Mouse (Mus musculus) lung, embryonic 15.5 days (tissue): ENCODE measurements at regions not wholly inside any gene's neighbourhood (a gene's known extent, or its start where the extent isn't known, plus 50 kb on each side); places are given as distances from the start of the nearest gene placed in this dataset.

ENCODE experiments used
- ATAC-seq: fragments of 200-750 bp; cut with Nextera tagmentation; 2 replicates; pipeline ENCODE4 v1.8.0; 2017; ENCODE audit warnings: moderate number of reproducible peaks, borderline replicate concordance; ENCODE audit not compliant: low FRiP score, low TSS enrichment; ENCODE audit errors: extremely low read depth
- H3K27ac ChIP-seq: fragments of 300-500 bp; sonication (generic); 2 replicates; pipeline ENCODE4 v1.5.1; 2015; ENCODE audit warnings: moderate library complexity, mild to moderate bottlenecking, inconsistent platforms
- H3K27me3 ChIP-seq: fragments of 300-500 bp; sonication (generic); 2 replicates; pipeline ENCODE4 v1.6.1; 2015; ENCODE audit warnings: inconsistent platforms
- H3K36me3 ChIP-seq: fragments of 300-500 bp; sonication (generic); 2 replicates; pipeline ENCODE4 v1.6.1; 2015; ENCODE audit warnings: inconsistent platforms
- H3K4me1 ChIP-seq: fragments of 300-500 bp; sonication (generic); 2 replicates; pipeline ENCODE4 v1.6.1; 2015; ENCODE audit warnings: inconsistent platforms
- H3K4me2 ChIP-seq: fragments of 300-500 bp; sonication (generic); 2 replicates; pipeline ENCODE4 v1.6.1; 2015; ENCODE audit warnings: inconsistent platforms, mild to moderate bottlenecking, moderate library complexity
- H3K4me3 ChIP-seq: fragments of 300-500 bp; sonication (generic); 2 replicates; pipeline ENCODE4 v1.5.1; 2015; ENCODE audit warnings: mild to moderate bottlenecking, inconsistent platforms
- H3K9ac ChIP-seq: fragments of 300-500 bp; sonication (generic); 2 replicates; pipeline ENCODE4 v1.6.1; 2015; ENCODE audit warnings: inconsistent platforms
- H3K9me3 ChIP-seq: fragments of 300-500 bp; sonication (generic); 2 replicates; pipeline ENCODE4 v1.6.1; 2016; ENCODE audit warnings: inconsistent platforms
- WGBS: fragments of 180-500 bp; shearing (Covaris S2); methylation state at CpG from one replicate; pipeline ENCODE4 v1.1.7; 2015; 5-methylcytosine and 5-hydroxymethylcytosine counted together

DNA sequence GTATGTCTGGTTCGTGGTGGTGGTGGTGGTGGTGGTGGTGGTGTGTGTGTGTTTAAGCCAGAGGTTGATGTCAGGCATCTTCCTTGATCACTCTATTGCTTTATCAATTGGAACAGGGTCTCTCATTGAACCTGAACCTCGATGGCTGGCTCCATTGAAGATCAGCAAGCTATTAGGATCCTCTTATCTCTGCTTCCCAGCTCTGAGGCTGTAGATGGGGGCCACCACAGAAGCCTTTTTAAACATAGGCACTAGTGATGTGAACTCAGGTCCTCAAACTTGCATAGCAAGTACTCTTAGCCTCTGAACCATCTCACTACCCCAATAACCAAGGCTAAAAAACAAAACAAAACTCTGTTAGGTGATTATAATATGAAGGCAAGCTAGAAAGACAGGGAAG, 116.6 kb upstream of the Fn1 start:
- 43% methylated on average over 2 of the region's 2 CpGs for WGBS

DNA sequence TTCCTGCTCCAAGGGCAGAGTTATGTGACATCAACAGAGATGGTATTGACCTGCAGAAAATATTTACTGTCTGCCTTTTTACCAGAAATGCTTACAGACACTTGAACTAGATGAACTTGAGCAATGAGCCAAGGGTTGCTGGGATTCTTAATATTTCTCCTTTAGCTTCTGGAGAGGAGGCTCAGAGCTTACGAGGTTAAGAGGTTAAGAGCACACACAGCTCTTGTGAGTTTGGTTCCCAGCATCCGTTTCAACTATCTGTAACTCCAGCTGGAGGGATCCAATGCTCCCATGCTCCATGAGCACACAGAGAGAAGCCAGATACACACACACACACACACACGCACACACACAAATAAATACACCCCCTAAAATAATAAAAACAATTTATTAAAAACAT, 114.7 kb upstream of the Fn1 start:
- Histone ChIP-seq H3K36me3 (no peaks in the 10 kb centered on the region), H3K27ac (no peak overlapping the region), H3K4me2 (no peak overlapping the region), H3K4me1 (no peaks in the 10 kb centered on the region), H3K9me3 (no peaks in the 10 kb centered on the region), H3K4me3 (no peak overlapping the region), H3K27me3 (no peaks in the 10 kb centered on the region), H3K9ac (no peak overlapping the region)
- no peak for ATAC-seq
- 57% methylated on average over 3 of the region's 3 CpGs for WGBS

More for the DNA sequence above, 116.6 kb upstream of the Fn1 start:
- Histone ChIP-seq H3K4me1 (no peaks in the 10 kb centered on the region), H3K27ac (no peak overlapping the region), H3K4me2 (no peak overlapping the region), H3K4me3 (no peak overlapping the region), H3K36me3 (no peaks in the 10 kb centered on the region), H3K9ac (no peak overlapping the region), H3K9me3 (no peaks in the 10 kb centered on the region), H3K27me3 (no peaks in the 10 kb centered on the region)
- ATAC-seq: no peak

DNA sequence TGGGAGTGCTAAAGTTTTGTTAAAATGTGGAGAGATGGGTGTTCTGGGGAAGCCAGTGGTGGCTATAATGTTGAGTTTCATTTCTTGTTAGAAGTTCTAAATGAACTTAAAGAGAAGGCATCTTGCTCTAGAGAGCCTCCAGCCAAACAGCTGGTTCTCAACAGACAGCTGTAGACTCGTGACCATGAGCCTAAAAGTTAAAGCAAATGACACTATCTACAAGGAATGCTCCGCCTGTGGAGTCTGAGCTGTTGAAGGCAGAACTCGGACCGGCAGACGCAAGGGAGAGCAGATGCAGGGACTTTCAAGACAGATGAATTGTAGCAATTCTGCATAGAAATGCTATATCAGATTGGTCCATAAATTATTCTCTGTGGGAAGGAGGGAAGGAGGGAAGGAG, 114.1 kb upstream of the Fn1 start:
- Histone ChIP-seq H3K4me2 (no peak overlapping the region), H3K4me1 (no peaks in the 10 kb centered on the region), H3K27me3 (no peaks in the 10 kb centered on the region), H3K9ac (no peak overlapping the region), H3K27ac (no peak overlapping the region), H3K36me3 (no peaks in the 10 kb centered on the region), H3K4me3 (no peak overlapping the region), H3K9me3 (no peaks in the 10 kb centered on the region)
- no peak for ATAC-seq
- WGBS: 43% methylated on average over 5 of the region's 5 CpGs

DNA sequence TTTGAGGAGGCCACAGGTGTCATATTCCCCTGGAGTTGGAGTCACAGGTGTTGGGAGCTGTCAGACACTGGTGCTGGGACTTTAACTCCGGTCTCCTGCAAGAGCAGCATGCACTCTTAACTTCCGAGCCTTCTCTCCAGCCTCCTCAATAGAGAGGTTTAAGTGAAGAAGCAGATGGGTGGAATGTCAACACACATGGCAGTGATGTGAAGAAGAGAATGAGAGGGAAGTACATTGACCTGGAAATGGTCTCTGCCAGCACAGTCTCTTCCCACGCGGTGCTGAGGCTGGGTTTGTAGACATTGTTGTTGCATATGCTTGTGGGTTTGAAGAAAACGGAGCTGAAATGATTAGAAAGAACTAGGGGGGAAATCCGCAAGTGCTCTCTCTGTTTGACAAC, 112.0 kb upstream of the Fn1 start:
- no peak overlapping the region for H3K4me3 ChIP-seq
- H3K4me1 ChIP-seq: no peaks in the 10 kb centered on the region
- no peaks in the 10 kb centered on the region for H3K36me3 ChIP-seq
- H3K27me3 ChIP-seq: no peaks in the 10 kb centered on the region
- no peak for ATAC-seq
- H3K4me2 ChIP-seq: no peak overlapping the region
- H3K9me3 ChIP-seq: no peaks in the 10 kb centered on the region
- no peak overlapping the region for H3K9ac ChIP-seq
- no peak overlapping the region for H3K27ac ChIP-seq
- WGBS: 57% methylated on average over 6 of the region's 6 CpGs

DNA sequence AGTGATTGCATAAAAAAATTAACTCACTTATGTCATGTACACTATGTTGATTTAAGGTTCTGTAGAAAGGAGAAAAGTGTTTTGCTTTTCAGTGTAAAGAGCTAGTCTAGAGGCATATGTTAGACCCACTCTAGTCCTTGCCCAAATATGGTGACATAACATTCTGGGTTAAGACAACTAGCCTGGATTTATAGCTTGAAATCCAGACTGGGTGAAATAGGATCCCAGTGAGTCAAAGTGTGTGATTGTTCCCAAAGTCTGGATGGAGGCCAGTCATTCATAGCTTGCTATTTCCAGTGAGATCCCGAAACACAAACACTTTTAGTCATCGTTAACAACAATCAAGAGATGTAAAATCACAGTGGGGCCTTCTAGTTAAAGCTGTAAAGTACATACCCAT, 110.5 kb upstream of the Fn1 start:
- no peaks in the 10 kb centered on the region for H3K9me3 ChIP-seq
- 36% methylated on average over 2 of the region's 2 CpGs for WGBS
- H3K4me1 ChIP-seq: no peaks in the 10 kb centered on the region
- no peak overlapping the region for H3K4me3 ChIP-seq
- no peak overlapping the region for H3K4me2 ChIP-seq
- no peak overlapping the region for H3K27ac ChIP-seq
- H3K27me3 ChIP-seq: no peaks in the 10 kb centered on the region
- H3K36me3 ChIP-seq: no peaks in the 10 kb centered on the region
- ATAC-seq: peak; percentile 55; the same call in 1 of the 2 replicates
- H3K9ac ChIP-seq: no peak overlapping the region

DNA sequence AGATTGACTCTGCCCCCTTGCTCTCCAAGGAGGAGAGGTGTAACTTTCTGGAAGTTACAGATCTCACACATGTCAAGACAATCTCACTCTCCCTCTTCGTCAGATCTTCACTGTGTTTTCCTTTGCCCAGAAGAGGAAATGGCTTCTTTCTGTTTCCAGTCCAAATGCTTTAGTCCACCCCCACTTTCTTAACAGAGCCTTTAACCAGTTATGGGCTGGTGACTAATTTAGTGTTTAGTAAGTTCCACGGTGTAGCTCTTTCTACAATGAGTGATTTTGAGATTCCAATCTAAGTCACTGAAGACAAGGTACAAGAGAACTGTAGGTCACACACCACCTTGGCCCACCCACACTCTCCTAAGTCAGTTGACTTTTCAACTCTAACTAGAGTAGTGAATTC, 107.3 kb upstream of the Fn1 start:
- H3K4me3 ChIP-seq: no peak overlapping the region
- ATAC-seq: no peak
- WGBS: 41% methylated on average over 2 of the region's 2 CpGs
- no peak overlapping the region for H3K27ac ChIP-seq
- H3K27me3 ChIP-seq: no peaks in the 10 kb centered on the region
- H3K9me3 ChIP-seq: no peaks in the 10 kb centered on the region
- no peaks in the 10 kb centered on the region for H3K36me3 ChIP-seq
- H3K9ac ChIP-seq: no peak overlapping the region
- no peak overlapping the region for H3K4me2 ChIP-seq
- no peaks in the 10 kb centered on the region for H3K4me1 ChIP-seq

DNA sequence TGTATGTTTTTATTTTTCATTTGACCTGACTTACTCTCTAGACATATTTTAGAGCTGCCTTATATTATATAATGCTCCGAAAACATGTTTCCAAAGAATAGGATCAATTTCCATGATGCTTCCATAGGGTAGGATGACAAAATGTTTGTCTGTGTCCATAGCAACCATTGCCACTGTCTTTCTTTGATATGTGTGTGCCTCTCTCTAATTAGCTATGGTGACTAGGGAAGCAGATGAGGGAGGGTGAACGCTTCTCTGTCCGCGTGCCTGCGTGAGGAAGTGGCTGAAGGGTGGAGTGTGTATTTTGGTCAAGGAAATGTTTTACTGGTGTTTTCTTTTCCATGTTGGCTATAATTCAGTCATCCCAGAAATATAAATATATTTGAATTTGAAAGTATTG, 104.2 kb upstream of the Fn1 start:
- 80% methylated on average over 5 of the region's 5 CpGs for WGBS
- Histone ChIP-seq H3K4me2 (no peak overlapping the region), H3K9ac (no peak overlapping the region), H3K4me3 (no peak overlapping the region), H3K9me3 (no peaks in the 10 kb centered on the region), H3K36me3 (no peaks in the 10 kb centered on the region), H3K4me1 (no peaks in the 10 kb centered on the region), H3K27ac (no peak overlapping the region), H3K27me3 (no peaks in the 10 kb centered on the region)
- no peak for ATAC-seq

DNA sequence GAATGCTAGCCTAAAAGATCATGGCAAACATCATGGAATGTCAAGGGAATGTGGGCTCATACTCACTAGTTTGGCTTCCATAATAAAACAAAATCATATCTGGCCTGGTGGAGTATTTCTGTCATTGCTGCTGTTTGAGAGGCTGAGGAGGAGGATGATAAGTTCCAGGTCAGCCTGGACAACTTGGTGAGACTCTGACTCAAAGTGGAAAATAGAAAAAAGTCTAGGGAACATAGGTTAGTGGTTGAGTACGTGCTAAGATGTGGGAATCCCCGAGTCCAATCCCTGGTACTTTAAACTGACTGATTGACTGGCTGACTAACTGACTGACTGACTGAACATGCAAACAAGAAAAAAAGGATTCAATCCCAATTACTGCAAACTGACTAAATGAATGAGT, 103.2 kb upstream of the Fn1 start:
- no peak overlapping the region for H3K4me2 ChIP-seq
- H3K9me3 ChIP-seq: no peaks in the 10 kb centered on the region
- H3K4me3 ChIP-seq: no peak overlapping the region
- WGBS: 67% methylated on average over 2 of the region's 2 CpGs
- H3K27me3 ChIP-seq: no peaks in the 10 kb centered on the region
- H3K27ac ChIP-seq: no peak overlapping the region
- H3K4me1 ChIP-seq: no peaks in the 10 kb centered on the region
- H3K9ac ChIP-seq: no peak overlapping the region
- ATAC-seq: no peak
- H3K36me3 ChIP-seq: no peaks in the 10 kb centered on the region

DNA sequence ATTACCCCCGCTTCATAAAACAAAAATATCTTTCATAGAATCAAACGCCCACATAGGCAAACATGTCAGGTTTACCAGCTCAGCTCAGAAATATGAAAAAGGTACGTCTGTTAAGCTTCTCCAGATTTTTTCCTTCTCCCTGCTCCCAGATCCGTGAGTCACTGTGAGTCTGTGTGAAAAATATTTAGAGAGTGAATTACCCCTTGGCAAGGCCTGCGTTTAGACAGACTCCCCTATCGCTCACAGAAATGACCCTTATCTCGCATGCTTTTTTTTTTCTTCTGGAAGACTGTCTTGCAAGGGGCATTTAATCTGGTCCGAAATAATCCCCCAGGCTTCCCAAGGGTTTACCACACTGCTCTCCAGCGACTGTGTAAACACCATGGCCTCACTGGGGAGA, 102.4 kb upstream of the Fn1 start:
- H3K27me3 ChIP-seq: no peaks in the 10 kb centered on the region
- WGBS: 26% methylated on average over 9 of the region's 9 CpGs
- no peaks in the 10 kb centered on the region for H3K4me1 ChIP-seq
- H3K27ac ChIP-seq: no peak overlapping the region
- H3K9ac ChIP-seq: no peak overlapping the region
- no peak overlapping the region for H3K4me3 ChIP-seq
- H3K36me3 ChIP-seq: no peaks in the 10 kb centered on the region
- H3K9me3 ChIP-seq: no peaks in the 10 kb centered on the region
- no peak overlapping the region for H3K4me2 ChIP-seq
- no peak for ATAC-seq

DNA sequence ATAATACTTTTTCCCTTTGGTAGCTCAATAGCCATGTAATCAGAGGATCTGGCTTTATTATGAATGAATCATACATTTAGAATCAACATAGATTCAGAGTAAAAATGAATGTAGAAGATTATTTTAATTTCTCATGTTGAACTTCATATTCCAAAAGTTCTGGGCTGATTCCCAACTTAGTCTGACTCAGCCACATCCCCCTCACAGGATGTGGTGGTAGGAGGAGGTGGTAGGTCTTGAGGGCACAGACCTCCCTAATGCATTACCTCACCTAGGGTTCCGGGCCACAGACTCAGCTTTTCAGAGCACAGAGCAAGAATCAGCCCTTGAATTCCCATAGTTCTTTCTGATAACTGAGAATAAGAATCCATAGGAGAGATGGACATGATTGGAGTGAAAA, 99.4 kb upstream of the Fn1 start:
- ATAC-seq: no peak
- no peaks in the 10 kb centered on the region for H3K9me3 ChIP-seq
- no peak overlapping the region for H3K4me2 ChIP-seq
- 91% methylated on average over 1 of the region's 1 CpGs for WGBS
- H3K27ac ChIP-seq: no peak overlapping the region
- H3K9ac ChIP-seq: no peak overlapping the region
- no peaks in the 10 kb centered on the region for H3K27me3 ChIP-seq
- H3K36me3 ChIP-seq: no peaks in the 10 kb centered on the region
- H3K4me1 ChIP-seq: no peaks in the 10 kb centered on the region
- no peak overlapping the region for H3K4me3 ChIP-seq

DNA sequence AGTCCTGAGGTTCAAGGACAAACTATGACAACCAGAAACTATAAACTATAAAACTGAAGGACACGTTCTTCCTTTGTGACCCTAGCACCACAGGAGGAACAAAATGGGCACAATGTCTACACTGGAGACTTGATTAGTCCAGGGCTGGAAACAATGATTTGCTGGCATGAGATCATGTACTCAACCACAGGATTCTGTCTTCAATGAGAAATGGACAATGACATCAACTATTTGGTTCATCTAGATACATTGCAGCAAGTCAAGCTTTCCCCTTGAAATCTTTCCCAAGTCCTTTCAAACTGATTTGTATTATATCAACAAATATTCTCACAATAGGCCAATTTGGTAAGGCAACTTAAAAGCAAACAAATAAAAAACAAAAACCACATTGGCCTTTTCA, 98.6 kb upstream of the Fn1 start:
- Histone ChIP-seq H3K4me2 (no peak overlapping the region), H3K9ac (no peak overlapping the region), H3K27me3 (no peaks in the 10 kb centered on the region), H3K4me3 (no peak overlapping the region), H3K9me3 (no peaks in the 10 kb centered on the region), H3K36me3 (no peaks in the 10 kb centered on the region), H3K27ac (no peak overlapping the region), H3K4me1 (no peaks in the 10 kb centered on the region)
- 75% methylated on average over 1 of the region's 1 CpGs for WGBS
- no peak for ATAC-seq

DNA sequence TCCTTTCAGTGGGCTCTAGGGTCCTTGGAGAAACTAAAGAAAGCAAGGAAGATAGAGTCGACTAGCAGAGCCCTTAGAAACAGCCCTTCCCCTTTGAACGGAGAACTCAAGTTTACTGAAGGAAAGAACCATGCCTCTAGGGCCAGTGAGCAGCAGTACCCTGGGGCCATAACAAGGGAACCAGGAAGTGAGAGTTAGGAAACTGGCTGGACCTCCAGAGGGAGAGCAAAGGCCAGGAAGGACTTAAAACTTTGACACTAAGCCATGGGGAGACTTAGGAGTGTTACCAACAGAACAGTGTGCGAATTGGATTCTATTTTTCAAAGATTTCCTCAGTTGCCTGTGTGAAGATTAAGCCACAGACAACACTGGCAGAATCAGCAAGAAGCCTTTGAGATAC, 82.6 kb upstream of the Fn1 start:
- WGBS: 69% methylated on average over 3 of the region's 3 CpGs
- ATAC-seq: no peak

DNA sequence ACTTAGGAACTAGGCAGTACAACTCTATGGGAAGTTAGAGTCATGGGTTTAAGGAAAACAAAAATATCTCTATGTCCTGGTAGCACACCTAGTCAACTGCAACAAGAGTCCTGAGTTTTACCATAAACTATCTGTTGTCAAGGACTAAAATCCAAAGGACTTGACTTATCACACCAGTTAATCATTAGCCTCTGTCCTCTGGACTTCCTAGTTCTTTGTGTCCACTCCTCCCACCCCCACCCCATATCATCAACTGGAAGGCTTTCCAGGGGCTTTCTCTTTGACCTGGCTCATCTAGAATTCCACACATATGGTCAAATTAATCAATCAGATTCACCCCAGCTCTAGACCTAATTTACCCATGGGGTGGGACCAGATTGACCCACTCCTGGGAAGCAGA, 78.6 kb upstream of the Fn1 start:
- H3K9me3 ChIP-seq: no peaks in the 10 kb centered on the region
- ATAC-seq: no peak
- no peak overlapping the region for H3K4me2 ChIP-seq
- H3K9ac ChIP-seq: no peak overlapping the region
- H3K36me3 ChIP-seq: no peaks in the 10 kb centered on the region
- no peak overlapping the region for H3K27ac ChIP-seq
- H3K4me1 ChIP-seq: no peaks in the 10 kb centered on the region
- no peak overlapping the region for H3K4me3 ChIP-seq
- no peaks in the 10 kb centered on the region for H3K27me3 ChIP-seq

More for the DNA sequence above, 82.6 kb upstream of the Fn1 start:
- Histone ChIP-seq H3K9ac (no peak overlapping the region), H3K4me1 (no peaks in the 10 kb centered on the region), H3K27me3 (no peaks in the 10 kb centered on the region), H3K9me3 (no peaks in the 10 kb centered on the region), H3K4me3 (no peak overlapping the region), H3K4me2 (no peak overlapping the region), H3K27ac (no peak overlapping the region), H3K36me3 (no peaks in the 10 kb centered on the region)
